Mouse (Mus musculus): ENCODE results near the gene Filip1l. TPM values are rescaled to one million over a fixed set of nuclear protein-coding genes. Genes with fewer than 3 reads are reported as not detected.
A peak's percentile ranks its signal among the peaks of the same experiment; 100 is the strongest.

Filip1l gene
- polyA plus RNA-seq, 1 experiment from 2014 or later, result 11.8 TPM

GRCm38 (mm10) chr16:57570789-57571311 is 218.0 kb downstream of the Filip1l start:
- Histone ChIP-seq H3K4me1 (replicated peaks; ENCODE audit: control insufficient read depth, insufficient read depth, low read length) (no peaks in the 10 kb centered on the region), H3K27me3 (ENCODE audit: control insufficient read depth, insufficient read depth, low read length) (no peaks in the 10 kb centered on the region), H3K4me2 (replicated peaks; ENCODE audit: low read depth, low read length) (no peak overlapping the region), H3K4me3 (ENCODE audit: low read depth, low read length) (no peak overlapping the region), H3K27ac (ENCODE audit: low read depth, low read length) (no peak overlapping the region), H3K36me3 (ENCODE audit: control insufficient read depth, insufficient read depth, low read length) (no peaks in the 10 kb centered on the region), H3K9me3 (ENCODE audit: control insufficient read depth, low read length) (no peaks in the 10 kb centered on the region), H3K9ac (ENCODE audit: low read depth, low read length) (no peak overlapping the region)
- no peak for DNase-seq (ENCODE audit: low spot score)
- WGBS, result 96% methylated on average over 5 of the region's 5 CpGs
- ATAC-seq (ENCODE audit: low FRiP score), result no peak

- Histone ChIP-seq H3K9ac (ENCODE audit: low read depth, low read length) (no peak overlapping the region), H3K4me3 (ENCODE audit: low read depth, low read length) (no peak overlapping the region), H3K27me3 (ENCODE audit: control insufficient read depth, insufficient read depth, low read length) (no peaks in the 10 kb centered on the region), H3K4me1 (replicated peaks; ENCODE audit: control insufficient read depth, insufficient read depth, low read length) (no peaks in the 10 kb centered on the region), H3K36me3 (ENCODE audit: control insufficient read depth, insufficient read depth, low read length) (no peaks in the 10 kb centered on the region), H3K9me3 (ENCODE audit: control insufficient read depth, low read length) (no peaks in the 10 kb centered on the region), H3K4me2 (replicated peaks; ENCODE audit: low read depth, low read length) (no peak overlapping the region), H3K27ac (ENCODE audit: low read depth, low read length) (no peak overlapping the region)
- ATAC-seq (ENCODE audit: low FRiP score) (no peak), DNase-seq (ENCODE audit: low spot score) (no peak)
- 88% methylated on average over 1 of the region's 1 CpGs for WGBS
Measured at GRCm38 (mm10) chr16:57573831-57574230, 220.9 kb downstream of the Filip1l start.

GRCm38 (mm10) chr16:57575764-57576388 is 223.0 kb downstream of the Filip1l start:
- ATAC-seq (ENCODE audit: low FRiP score) (no peak), DNase-seq (ENCODE audit: low spot score) (no peak)

GRCm38 (mm10) chr16:57577519-57577918 is 224.6 kb downstream of the Filip1l start:
- H3K36me3 ChIP-seq (ENCODE audit: control insufficient read depth, insufficient read depth, low read length), result no peaks in the 10 kb centered on the region
- no peak overlapping the region for H3K4me3 ChIP-seq (ENCODE audit: low read depth, low read length)
- DNase-seq (ENCODE audit: low spot score) (no peak), ATAC-seq (ENCODE audit: low FRiP score) (no peak)
- no peak overlapping the region for H3K27ac ChIP-seq (ENCODE audit: low read depth, low read length)
- no peaks in the 10 kb centered on the region for H3K4me1 ChIP-seq (replicated peaks; ENCODE audit: control insufficient read depth, insufficient read depth, low read length)
- H3K4me2 ChIP-seq (replicated peaks; ENCODE audit: low read depth, low read length), result no peak overlapping the region
- no peaks in the 10 kb centered on the region for H3K9me3 ChIP-seq (ENCODE audit: control insufficient read depth, low read length)
- H3K27me3 ChIP-seq (ENCODE audit: control insufficient read depth, insufficient read depth, low read length), result no peaks in the 10 kb centered on the region
- no peak overlapping the region for H3K9ac ChIP-seq (ENCODE audit: low read depth, low read length)
- WGBS, result 85% methylated on average over 1 of the region's 1 CpGs

More at GRCm38 (mm10) chr16:57575764-57576388, 223.0 kb downstream of the Filip1l start:
- 94% methylated on average over 1 of the region's 1 CpGs for WGBS
- H3K27ac ChIP-seq (ENCODE audit: low read depth, low read length), result no peak overlapping the region
- no peak overlapping the region for H3K4me2 ChIP-seq (replicated peaks; ENCODE audit: low read depth, low read length)
- no peaks in the 10 kb centered on the region for H3K4me1 ChIP-seq (replicated peaks; ENCODE audit: control insufficient read depth, insufficient read depth, low read length)
- no peaks in the 10 kb centered on the region for H3K36me3 ChIP-seq (ENCODE audit: control insufficient read depth, insufficient read depth, low read length)
- no peaks in the 10 kb centered on the region for H3K9me3 ChIP-seq (ENCODE audit: control insufficient read depth, low read length)
- no peak overlapping the region for H3K9ac ChIP-seq (ENCODE audit: low read depth, low read length)
- no peak overlapping the region for H3K4me3 ChIP-seq (ENCODE audit: low read depth, low read length)
- no peaks in the 10 kb centered on the region for H3K27me3 ChIP-seq (ENCODE audit: control insufficient read depth, insufficient read depth, low read length)

- no peaks in the 10 kb centered on the region for H3K36me3 ChIP-seq (ENCODE audit: control insufficient read depth, insufficient read depth, low read length)
- no peaks in the 10 kb centered on the region for H3K27me3 ChIP-seq (ENCODE audit: control insufficient read depth, insufficient read depth, low read length)
- no peak overlapping the region for H3K4me2 ChIP-seq (replicated peaks; ENCODE audit: low read depth, low read length)
- no peak overlapping the region for H3K9ac ChIP-seq (ENCODE audit: low read depth, low read length)
- 80% methylated on average over 7 of the region's 7 CpGs for WGBS
- no peak overlapping the region for H3K4me3 ChIP-seq (ENCODE audit: low read depth, low read length)
- no peak for DNase-seq (ENCODE audit: low spot score)
- ATAC-seq (ENCODE audit: low FRiP score), result no peak
- H3K9me3 ChIP-seq (ENCODE audit: control insufficient read depth, low read length), result no peaks in the 10 kb centered on the region
- H3K4me1 ChIP-seq (replicated peaks; ENCODE audit: control insufficient read depth, insufficient read depth, low read length), result no peaks in the 10 kb centered on the region
- H3K27ac ChIP-seq (ENCODE audit: low read depth, low read length), result no peak overlapping the region
Measured at GRCm38 (mm10) chr16:57580041-57580440, 227.1 kb downstream of the Filip1l start.

GRCm38 (mm10) chr16:57582008-57582407 is 229.1 kb downstream of the Filip1l start:
- Histone ChIP-seq H3K9me3 (ENCODE audit: control insufficient read depth, low read length) (no peaks in the 10 kb centered on the region), H3K4me1 (replicated peaks; ENCODE audit: control insufficient read depth, insufficient read depth, low read length) (no peaks in the 10 kb centered on the region), H3K9ac (ENCODE audit: low read depth, low read length) (no peak overlapping the region), H3K27me3 (ENCODE audit: control insufficient read depth, insufficient read depth, low read length) (no peaks in the 10 kb centered on the region), H3K36me3 (ENCODE audit: control insufficient read depth, insufficient read depth, low read length) (no peaks in the 10 kb centered on the region), H3K4me3 (ENCODE audit: low read depth, low read length) (no peak overlapping the region), H3K27ac (ENCODE audit: low read depth, low read length) (no peak overlapping the region), H3K4me2 (replicated peaks; ENCODE audit: low read depth, low read length) (no peak overlapping the region)
- ATAC-seq (ENCODE audit: low FRiP score) (no peak), DNase-seq (ENCODE audit: low spot score) (no peak)
- 87% methylated on average over 2 of the region's 2 CpGs for WGBS

- Histone ChIP-seq H3K27me3 (ENCODE audit: control insufficient read depth, insufficient read depth, low read length) (no peaks in the 10 kb centered on the region), H3K9ac (ENCODE audit: low read depth, low read length) (no peak overlapping the region), H3K9me3 (ENCODE audit: control insufficient read depth, low read length) (no peaks in the 10 kb centered on the region), H3K4me3 (ENCODE audit: low read depth, low read length) (no peak overlapping the region), H3K36me3 (ENCODE audit: control insufficient read depth, insufficient read depth, low read length) (no peaks in the 10 kb centered on the region), H3K4me2 (replicated peaks; ENCODE audit: low read depth, low read length) (no peak overlapping the region), H3K27ac (ENCODE audit: low read depth, low read length) (no peak overlapping the region), H3K4me1 (replicated peaks; ENCODE audit: control insufficient read depth, insufficient read depth, low read length) (no peaks in the 10 kb centered on the region)
- WGBS, result 75% methylated on average over 3 of the region's 3 CpGs
- DNase-seq (ENCODE audit: low spot score) (no peak), ATAC-seq (ENCODE audit: low FRiP score) (no peak)
Measured at GRCm38 (mm10) chr16:57585201-57585600, 232.3 kb downstream of the Filip1l start.

GRCm38 (mm10) chr16:57593422-57594157 is 240.7 kb downstream of the Filip1l start:
- Histone ChIP-seq H3K27me3 (ENCODE audit: control insufficient read depth, insufficient read depth, low read length) (no peaks in the 10 kb centered on the region), H3K4me3 (ENCODE audit: low read depth, low read length) (no peak overlapping the region), H3K36me3 (ENCODE audit: control insufficient read depth, insufficient read depth, low read length) (no peaks in the 10 kb centered on the region), H3K27ac (ENCODE audit: low read depth, low read length) (no peak overlapping the region), H3K4me2 (replicated peaks; ENCODE audit: low read depth, low read length) (no peak overlapping the region), H3K9me3 (ENCODE audit: control insufficient read depth, low read length) (no peaks in the 10 kb centered on the region), H3K9ac (ENCODE audit: low read depth, low read length) (no peak overlapping the region), H3K4me1 (replicated peaks; ENCODE audit: control insufficient read depth, insufficient read depth, low read length) (no peaks in the 10 kb centered on the region)
- WGBS, result 45% methylated on average over 7 of the region's 7 CpGs
- peak; percentile 51; the same call in 1 of the 2 replicates for ATAC-seq (ENCODE audit: low FRiP score)
- DNase-seq (ENCODE audit: low spot score), result peak; percentile 73
